Mouse (Mus musculus) erythroblast, embryonic 14.5 days (primary cell): ENCODE data around the gene Apba1. TPM values are rescaled to one million over a fixed set of nuclear protein-coding genes. Genes with fewer than 3 reads are reported as not detected.

Source experiments
- H3K27me3 ChIP-seq: 2 replicates; pipeline ENCODE4 v1.6.1; 2012; ENCODE audit warnings: inconsistent platforms; ENCODE audit not compliant: control insufficient read depth
- H3K36me3 ChIP-seq: 2 replicates; pipeline ENCODE4 v1.6.1; 2012; ENCODE audit warnings: mild to moderate bottlenecking, inconsistent platforms; ENCODE audit not compliant: control insufficient read depth
- H3K4me1 ChIP-seq: 2 replicates; pipeline ENCODE4 v1.6.1; 2012; ENCODE audit warnings: inconsistent platforms; ENCODE audit not compliant: control insufficient read depth
- H3K4me3 ChIP-seq: replicated peaks from 2 replicates; pipeline ENCODE3; 2012; ENCODE audit warnings: moderate library complexity, mild to moderate bottlenecking, inconsistent platforms
- H3K9me3 ChIP-seq: 2 replicates; pipeline ENCODE4 v1.6.1; 2012; ENCODE audit warnings: low read length, inconsistent platforms, mixed read lengths; ENCODE audit not compliant: control insufficient read depth
- GATA1 ChIP-seq: IDR thresholded peaks from 2 replicates; pipeline ENCODE4 v1.6.1; 2012; ENCODE audit warnings: low read length, inconsistent platforms, mixed read lengths
- TAL1 ChIP-seq: IDR thresholded peaks from 3 replicates; pipeline ENCODE4 v1.6.1; 2012; ENCODE audit warnings: low read length, inconsistent platforms, mixed read lengths
- polyA plus RNA-seq: library from polyadenylated mRNA; stranded (reverse); fragments of >175 nt; gene quantifications from 2 replicates; pipeline ENCODE4 v1.2.3, GENCODE M21; 2012

Apba1 gene
- polyA plus RNA-seq, 1 experiment = not detected

- no peak for TF ChIP-seq GATA1
- H3K9me3 ChIP-seq = peaks cover 3% of the 10 kb centered on the region; the same call in 1 of the 2 replicates
- H3K4me3 ChIP-seq = no peak overlapping the region
These were observed 221.9 kb downstream of the Apba1 start for GRCm38 (mm10) chr19:23980598-23980997.

DNA sequence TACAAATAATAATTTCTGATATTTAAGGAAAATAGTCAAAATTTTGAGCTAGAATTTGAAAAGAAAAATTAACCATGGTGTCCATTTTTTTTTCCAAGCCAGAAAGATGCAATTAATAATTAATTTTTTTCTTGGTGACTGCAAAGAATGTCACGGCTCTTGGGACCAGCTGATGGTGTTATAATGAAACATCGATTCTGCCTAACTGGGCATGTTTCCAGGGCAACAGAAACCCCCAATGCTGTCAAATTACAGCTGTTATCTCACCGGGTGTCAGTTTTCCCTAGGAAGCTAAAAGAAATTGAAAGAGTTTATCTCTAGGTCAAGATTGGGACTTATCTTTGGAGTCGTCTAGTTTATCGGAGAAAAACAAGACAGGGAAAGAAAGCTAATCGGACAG lies 225.5 kb downstream of the Apba1 start:
- Histone ChIP-seq H3K4me3 (no peak overlapping the region), H3K9me3 (peaks cover 3% of the 10 kb centered on the region; the same call in 1 of the 2 replicates), H3K27me3 (no peaks in the 10 kb centered on the region), H3K4me1 (no peaks in the 10 kb centered on the region), H3K36me3 (no peaks in the 10 kb centered on the region)
- TF ChIP-seq GATA1 (no peak), TAL1 (no peak)

More at GRCm38 (mm10) chr19:23980598-23980997, 221.9 kb downstream of the Apba1 start:
- Histone ChIP-seq H3K36me3 (no peaks in the 10 kb centered on the region), H3K27me3 (no peaks in the 10 kb centered on the region), H3K4me1 (no peaks in the 10 kb centered on the region)

GRCm38 (mm10) chr19:23987291-23987690 lies 228.6 kb downstream of the Apba1 start:
- Histone ChIP-seq H3K9me3 (peaks cover 3% of the 10 kb centered on the region; the same call in 1 of the 2 replicates), H3K36me3 (no peaks in the 10 kb centered on the region), H3K4me3 (no peak overlapping the region), H3K27me3 (no peaks in the 10 kb centered on the region), H3K4me1 (no peaks in the 10 kb centered on the region)
- TF ChIP-seq GATA1 (no peak), TAL1 (no peak)

DNA sequence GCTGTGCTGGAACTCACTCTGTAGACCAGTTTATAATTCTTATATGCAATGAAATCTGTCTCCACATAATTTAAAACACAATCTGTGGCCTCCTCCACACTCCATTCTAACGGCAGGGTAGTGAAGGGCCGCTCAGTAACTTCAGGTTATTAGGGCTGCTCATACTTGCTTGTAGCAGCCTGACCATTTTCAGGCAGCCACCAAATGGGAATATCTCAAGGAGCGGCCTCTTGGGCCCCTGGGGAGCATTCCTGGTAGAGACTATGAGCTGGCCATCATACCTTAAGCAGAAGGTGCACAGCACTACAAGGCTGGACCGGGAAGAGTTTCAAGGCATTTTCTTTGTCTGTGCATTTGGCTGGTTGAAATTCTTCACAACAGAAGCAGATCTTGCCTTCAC lies 229.5 kb downstream of the Apba1 start:
- TF ChIP-seq TAL1 = no peak
- TF ChIP-seq GATA1 = no peak
- no peak overlapping the region for H3K4me3 ChIP-seq

GRCm38 (mm10) chr19:23995766-23996399 lies 237.2 kb downstream of the Apba1 start:
- no peak for TF ChIP-seq TAL1
- TF ChIP-seq GATA1 = no peak
- no peaks in the 10 kb centered on the region for H3K9me3 ChIP-seq
- no peaks in the 10 kb centered on the region for H3K36me3 ChIP-seq
- H3K4me3 ChIP-seq = no peak overlapping the region
- no peaks in the 10 kb centered on the region for H3K4me1 ChIP-seq
- H3K27me3 ChIP-seq = no peaks in the 10 kb centered on the region

More for the DNA sequence above, 229.5 kb downstream of the Apba1 start:
- Histone ChIP-seq H3K27me3 (no peaks in the 10 kb centered on the region), H3K36me3 (no peaks in the 10 kb centered on the region), H3K4me1 (no peaks in the 10 kb centered on the region), H3K9me3 (peaks cover 3% of the 10 kb centered on the region; the same call in 1 of the 2 replicates)

Other genes with a start within 250 kb of the Apba1 start
- gene 1700028P14Rik, start 106.1 kb upstream of the Apba1 start, polyA plus RNA-seq = not detected in 2 replicates
- 0.03 and 0.11 TPM in 2 replicates for gene Ptar1, start 71.5 kb upstream of the Apba1 start, polyA plus RNA-seq